Mouse (Mus musculus) olfactory bulb, adult 2 months (tissue): ENCODE measurements around the gene Midn. TPM values are rescaled to one million over a fixed set of nuclear protein-coding genes. Genes with fewer than 3 reads are reported as not detected.

Experiments used
- H3K27ac ChIP-seq: fragments of 200-500 bp; 2 replicates; pipeline ENCODE4 v1.5.1; 2012; ENCODE audit warnings: low read depth, low read length; ENCODE audit not compliant: insufficient read depth
- H3K4me1 ChIP-seq: fragments of 200-500 bp; 2 replicates; pipeline ENCODE4 v1.6.1; 2012; ENCODE audit warnings: low read length; ENCODE audit not compliant: control insufficient read depth, insufficient read depth
- H3K4me3 ChIP-seq: fragments of 200-500 bp; 2 replicates; pipeline ENCODE4 v1.5.1; 2012; ENCODE audit warnings: mild to moderate bottlenecking, low read depth, low read length, moderate library complexity; ENCODE audit not compliant: insufficient read depth
- CTCF ChIP-seq: fragments of 200-500 bp; IDR thresholded peaks from 2 replicates; pipeline ENCODE4 v1.5.1; 2012; ENCODE audit warnings: low read depth, mild to moderate bottlenecking, low read length, moderate library complexity; ENCODE audit not compliant: insufficient read depth
- POLR2A ChIP-seq: fragments of 200-500 bp; IDR thresholded peaks from 2 replicates; pipeline ENCODE4 v1.6.1; 2012; ENCODE audit warnings: mild to moderate bottlenecking, low read depth, low read length, moderate library complexity; ENCODE audit not compliant: insufficient read depth
- WGBS: fragments of 180-500 bp; shearing (Covaris S2); methylation state at CpG from one replicate; pipeline ENCODE4 v1.1.7; 2018; 5-methylcytosine and 5-hydroxymethylcytosine counted together
- polyA plus RNA-seq: library from polyadenylated mRNA; stranded (reverse); fragments of >200 nt; gene quantifications from 2 replicates; pipeline ENCODE4 v1.2.4, GENCODE M21; 2012; ENCODE audit warnings: low replicate concordance; ENCODE audit not compliant: missing spikeins, insufficient read depth, insufficient read length

Midn gene
- polyA plus RNA-seq, 1 experiment, result not detected

GRCm38 (mm10) chr10:80140666-80141035 lies 7.4 kb upstream of the Midn start, which contains the start of gene Cbarp:
Cbarp (minus strand) TSS chr10:80140835.
- 80% methylated on average over 10 of the region's 10 CpGs for WGBS
- H3K27ac ChIP-seq, result peak within 1 kb of the TSS; percentile 99
- peaks cover 48% of the 10 kb centered on the region for H3K4me1 ChIP-seq
- TF ChIP-seq POLR2A, result no peak
- no peak for TF ChIP-seq CTCF
- peak within 1 kb of the TSS; percentile 38 for H3K4me3 ChIP-seq

DNA sequence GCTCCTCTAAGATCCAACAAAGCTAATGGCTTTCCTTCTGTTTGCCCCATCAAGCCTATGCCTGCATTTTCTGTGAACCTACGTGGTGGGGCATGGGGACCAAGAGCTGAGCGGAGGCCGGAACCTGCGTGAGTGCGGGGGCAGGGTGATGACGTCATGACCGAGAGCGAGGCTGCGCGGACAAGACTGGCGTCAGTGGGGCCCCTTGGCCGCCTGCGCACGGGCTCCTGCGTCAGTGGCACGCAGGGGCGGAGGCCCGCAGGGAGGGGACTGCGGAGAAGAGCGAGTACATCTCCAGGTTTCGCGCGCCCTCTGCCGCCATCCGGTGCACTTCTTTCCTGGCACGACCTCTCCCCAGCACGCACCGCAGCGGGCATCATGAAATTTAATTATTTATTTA lies 6.8 kb upstream of the Midn start:
- peak; percentile 38; the same call in 1 of the 2 replicates for TF ChIP-seq POLR2A
- TF ChIP-seq CTCF, result peak; percentile 56; the same call in 1 of the 2 replicates
- Histone ChIP-seq H3K4me1 (peaks cover 53% of the 10 kb centered on the region), H3K27ac (peak overlapping the region; percentile 99), H3K4me3 (peak overlapping the region; percentile 38)
- under 1% methylated on average over 29 of the region's 29 CpGs for WGBS

GRCm38 (mm10) chr10:80141786-80142529 lies 6.1 kb upstream of the Midn start:
- peak overlapping the region; percentile 99 for H3K27ac ChIP-seq
- H3K4me3 ChIP-seq, result peak overlapping the region; percentile 73
- TF ChIP-seq CTCF (no peak), POLR2A (peak; percentile 87)
- WGBS, result under 1% methylated on average over 43 of the region's 43 CpGs
- peaks cover 53% of the 10 kb centered on the region for H3K4me1 ChIP-seq

DNA sequence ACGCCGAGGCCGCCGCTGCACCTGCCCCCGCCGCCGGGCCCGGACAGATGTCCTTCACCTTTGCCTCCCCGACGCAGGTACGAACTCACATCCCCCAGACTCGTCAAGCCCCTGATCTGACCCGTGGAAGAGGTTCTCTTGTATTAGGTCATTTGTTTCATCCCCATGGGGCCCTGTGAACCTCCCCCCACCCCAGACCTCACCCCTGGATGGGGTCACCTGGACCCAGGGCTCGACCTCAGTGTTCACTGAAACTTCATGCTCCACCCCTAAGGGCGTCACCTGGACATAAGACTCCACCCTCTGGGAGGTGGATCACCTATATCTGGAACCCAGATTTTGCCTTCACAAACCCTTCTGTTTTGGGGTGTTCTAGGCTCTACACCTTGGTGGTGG lies 5.5 kb upstream of the Midn start:
- peak overlapping the region; percentile 85 for H3K27ac ChIP-seq
- TF ChIP-seq POLR2A (no peak), CTCF (no peak)
- peak overlapping the region; percentile 73 for H3K4me3 ChIP-seq
- peaks cover 54% of the 10 kb centered on the region for H3K4me1 ChIP-seq
- WGBS, result 1% methylated on average over 15 of the region's 15 CpGs

DNA sequence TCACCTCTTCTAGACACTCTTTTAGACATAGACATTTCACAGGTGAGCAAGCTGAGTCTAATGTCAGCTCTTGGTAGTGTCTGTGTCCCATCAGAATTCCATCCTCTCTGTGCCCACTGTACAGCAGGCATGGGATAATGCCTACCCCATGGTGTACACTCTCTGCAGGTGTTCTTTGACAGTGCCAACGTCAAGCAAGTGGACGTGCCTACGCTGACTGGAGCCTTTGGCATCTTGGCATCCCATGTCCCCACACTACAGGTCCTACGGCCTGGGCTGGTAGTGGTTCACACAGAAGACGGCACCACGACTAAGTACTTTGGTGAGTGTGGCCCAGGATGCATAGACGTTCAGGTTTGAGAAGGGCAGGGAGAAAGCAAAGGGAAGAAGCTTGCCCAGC lies 4.4 kb upstream of the Midn start:
- no peak overlapping the region for H3K27ac ChIP-seq
- H3K4me3 ChIP-seq, result no peak overlapping the region
- TF ChIP-seq POLR2A, result no peak
- no peak for TF ChIP-seq CTCF
- peaks cover 55% of the 10 kb centered on the region for H3K4me1 ChIP-seq
- 78% methylated on average over 7 of the region's 7 CpGs for WGBS

GRCm38 (mm10) chr10:80144159-80144558 lies 3.9 kb upstream of the Midn start:
- Histone ChIP-seq H3K4me1 (peaks cover 52% of the 10 kb centered on the region), H3K27ac (no peak overlapping the region), H3K4me3 (no peak overlapping the region)
- TF ChIP-seq POLR2A, result no peak
- WGBS, result 89% methylated on average over 12 of the region's 12 CpGs

GRCm38 (mm10) chr10:80144864-80145838 lies 2.9 kb upstream of the Midn start:
- Histone ChIP-seq H3K27ac (no peak overlapping the region), H3K4me3 (no peak overlapping the region), H3K4me1 (peaks cover 49% of the 10 kb centered on the region)
- 63% methylated on average over 20 of the region's 20 CpGs for WGBS
- TF ChIP-seq POLR2A (no peak), CTCF (peak; percentile 79)

DNA sequence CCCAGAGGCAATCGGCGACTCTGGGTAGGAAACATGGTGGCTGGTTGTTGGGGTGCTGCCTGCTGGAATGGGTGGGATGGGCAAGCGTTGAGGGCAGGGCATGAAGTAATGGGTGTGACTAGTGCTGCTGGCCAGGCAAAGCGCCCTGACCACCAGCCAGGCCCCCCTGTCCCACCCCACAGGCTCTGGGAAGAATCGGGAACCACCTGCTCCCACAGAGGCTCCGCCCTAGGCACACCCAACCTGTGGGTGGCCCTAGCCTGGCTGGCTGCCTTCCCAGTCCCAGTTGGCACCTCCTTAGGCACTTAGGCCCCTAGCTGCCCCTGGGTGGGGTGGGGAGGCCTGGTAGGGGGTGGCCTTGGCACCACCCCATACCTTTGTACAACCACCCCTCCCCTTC lies 2.2 kb upstream of the Midn start:
- TF ChIP-seq POLR2A (no peak), CTCF (no peak)
- no peak overlapping the region for H3K4me3 ChIP-seq
- WGBS, result 62% methylated on average over 6 of the region's 6 CpGs
- H3K4me1 ChIP-seq, result peaks cover 47% of the 10 kb centered on the region
- H3K27ac ChIP-seq, result no peak overlapping the region

GRCm38 (mm10) chr10:80146568-80147011 lies 1.5 kb upstream of the Midn start:
- no peak overlapping the region for H3K4me3 ChIP-seq
- peaks cover 48% of the 10 kb centered on the region for H3K4me1 ChIP-seq
- 83% methylated on average over 4 of the region's 4 CpGs for WGBS
- no peak overlapping the region for H3K27ac ChIP-seq
- TF ChIP-seq CTCF (no peak), POLR2A (no peak)
